Comparison of ENCODE assay signal across 16 mouse cellular contexts in the genomic region with DNA sequence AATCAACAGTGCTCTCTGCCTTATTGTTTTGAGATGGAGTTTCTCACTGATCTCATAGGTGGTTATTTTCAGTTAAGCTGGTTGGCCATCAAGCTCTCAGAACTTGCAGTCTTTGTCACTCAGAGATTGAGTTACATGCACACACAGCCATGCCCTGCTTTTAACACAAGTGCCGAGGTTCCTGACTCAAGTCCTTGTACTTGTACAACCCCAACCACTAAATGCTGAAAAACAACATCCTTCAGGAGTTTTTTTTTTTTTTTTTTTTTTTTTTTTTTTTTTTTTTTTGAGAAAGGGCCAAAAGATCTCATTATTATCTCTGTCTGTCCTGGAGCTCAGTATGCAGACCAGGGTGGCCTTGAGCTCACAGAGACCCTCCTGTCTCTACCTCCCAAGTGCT. TPM values are rescaled to one million over a fixed set of nuclear protein-coding genes. Genes with fewer than 3 reads are reported as not detected.
A peak's percentile ranks its signal among the peaks of the same experiment; 100 is the strongest.
DNase-seq lines count a peak whose midpoint lies in the region; TF ChIP-seq lines count a peak whose summit lies in the region.
"Had no signal": no experiment of that assay in that cellular context is flagged by ENCODE, and none has a peak within 500 bp of the region (broad histone marks: within the 10 kb centered on the region; RNA-seq: fewer than 3 reads in every experiment).

No protein-coding gene starts in this region.

- no peak overlapping the region for H3K4me3 ChIP-seq in gastrocnemius, adult 2 months
- H3K4me3 ChIP-seq in CH12.LX (replicated peaks in 1 of 3; ENCODE audit: low read depth in 2 of 3, low read length in 2 of 3, poor library complexity in 1 of 3) = no peak overlapping the region
- no peak overlapping the region for H3K4me3 ChIP-seq in brown adipose tissue, adult 24 weeks (ENCODE audit: insufficient read depth, low read depth, low read length)
- H3K4me3 ChIP-seq: embryonic facial prominence, embryonic 10.5 days; embryonic facial prominence, embryonic 12.5 days; forebrain, embryonic 13.5 days; forebrain, embryonic 15.5 days had no signal

- H3K9ac ChIP-seq in CH12.LX (ENCODE audit: insufficient read depth, low read depth) = no peak overlapping the region
- H3K9ac ChIP-seq: embryonic facial prominence, embryonic 12.5 days; forebrain, embryonic 13.5 days; forebrain, embryonic 15.5 days; forebrain, postnatal 0 days had no signal

- dilution Hi-C loops in CH12.LX (cut with MboI; ENCODE audit: extremely low pct_ligation_motif_present, extremely low pct_unique_long_range_greater_than_20kb, low sequenced_read_pairs) = no loop called here

- no peaks in the 10 kb centered on the region for H3K9me3 ChIP-seq in CH12.LX (replicated peaks; ENCODE audit: low read length)
- H3K9me3 ChIP-seq: embryonic facial prominence, embryonic 10.5 days; embryonic facial prominence, embryonic 12.5 days; forebrain, embryonic 13.5 days; forebrain, embryonic 15.5 days; G1E had no signal

- no peak for DNase-seq in gastrocnemius, adult 2 months
- no peak for DNase-seq in gastrocnemius, postnatal 25 days
- no peak for DNase-seq in CH12.LX (ENCODE audit: extremely low read depth)
- DNase-seq in cerebellum, adult 11-12 months = no peak
- DNase-seq: cerebellum, adult 11 months; cerebellum, adult 2 months; cerebellum, adult 9-10 months; cerebellum, postnatal 25 days; forebrain, postnatal 0 days had no signal

- no peak for TF ChIP-seq CTCF in gastrocnemius, adult 2 months (IDR thresholded peaks at IDR 0.05)
- TF ChIP-seq CTCF in CH12.LX (conservative IDR thresholded peaks at IDR 0.05 in 1 of 2, IDR thresholded peaks at IDR 0.05 in 1 of 2; ENCODE audit: low read depth in 2 of 2, low read length in 2 of 2) = no peak

- TF ChIP-seq EP300 in CH12.LX (IDR thresholded peaks at IDR 0.05; ENCODE audit: low read length) = no peak

- H3K79me2 ChIP-seq in CH12.LX (replicated peaks; ENCODE audit: control insufficient read depth, extremely low read depth, insufficient read depth, poor library complexity, severe bottlenecking) = no peaks in the 10 kb centered on the region

- no peaks in the 10 kb centered on the region for H3K27me3 ChIP-seq in CH12.LX (replicated peaks)
- H3K27me3 ChIP-seq: embryonic facial prominence, embryonic 12.5 days; forebrain, embryonic 13.5 days; forebrain, embryonic 15.5 days had no signal

- in situ Hi-C loops in CH12.LX (cut with MboI; ENCODE audit: low pct_ligation_motif_present, low pct_unique_long_range_greater_than_20kb, low sequenced_read_pairs) = loop anchor here (10.0 kb wide), 1 partner anchor 145 kb away; no protein-coding TSS in a partner anchor

- intact Hi-C loops in gastrocnemius, adult 2 months (cut with DNase I) = loop anchor here (1.0 to 5.0 kb wide), 2 partner anchors 93 to 160 kb away; no protein-coding TSS in a partner anchor

- H3K36me3 ChIP-seq in CH12.LX (replicated peaks in 1 of 2; ENCODE audit: control insufficient read depth in 1 of 2, insufficient read depth in 1 of 2, low read length in 1 of 2) = no peaks in the 10 kb centered on the region
- H3K36me3 ChIP-seq: embryonic facial prominence, embryonic 10.5 days; embryonic facial prominence, embryonic 12.5 days; forebrain, embryonic 15.5 days; G1E had no signal

- 0 out of 4 replicates have a peak, but pooled peaks cover 0 to 3% of the 10 kb centered on the region in 2 experiments for H3K4me1 ChIP-seq in CH12.LX (ENCODE audit: control insufficient read depth in 1 of 2, insufficient read depth in 2 of 2)
- H3K4me1 ChIP-seq in brown adipose tissue, adult 24 weeks (ENCODE audit: control insufficient read depth, insufficient read depth, insufficient read length, low read length) = peaks cover 13% of the 10 kb centered on the region

- TF ChIP-seq POLR2A in CH12.LX (IDR thresholded peaks at IDR 0.05; ENCODE audit: low read depth, low read length) = no peak

- peak overlapping the region; percentile 53 for H3K27ac ChIP-seq in gastrocnemius, adult 2 months
- H3K27ac ChIP-seq in CH12.LX (ENCODE audit: insufficient read depth, low read depth) = no peak overlapping the region
- H3K27ac ChIP-seq in brown adipose tissue, adult 24 weeks (replicated peaks; ENCODE audit: low read depth, low read length) = 0 out of 2 replicates have a peak overlapping the region, but pooled peaks have one; percentile 23
- H3K27ac ChIP-seq: embryonic facial prominence, embryonic 10.5 days; embryonic facial prominence, embryonic 12.5 days; forebrain, embryonic 13.5 days; forebrain, embryonic 15.5 days had no signal

- no peak for TF ChIP-seq RAD21 in CH12.LX (IDR thresholded peaks at IDR 0.05; ENCODE audit: low read depth, low read length)

- no peak overlapping the region for H3K4me2 ChIP-seq in CH12.LX (ENCODE audit: insufficient read depth, low read depth, poor library complexity, severe bottlenecking)
- H3K4me2 ChIP-seq: embryonic facial prominence, embryonic 12.5 days; forebrain, embryonic 13.5 days; forebrain, embryonic 15.5 days had no signal

TF ChIP-seq in CH12.LX, 34 proteins besides CTCF, POLR2A, EP300 and RAD21:
- no peak for TF ChIP-seq MAX (IDR thresholded peaks at IDR 0.05; ENCODE audit: low read length)
- TF ChIP-seq ZNF384 (IDR thresholded peaks at IDR 0.05; ENCODE audit: low read depth, low read length) = peak; percentile 67

RNA-seq across cellular contexts. Expression of a gene that starts 4.5 kb away (rescaled TPM):
- 10 to 100 TPM in 1 of 2 experiments, 1 to 10 TPM in 1; 7.6 to 12.6 TPM for total RNA-seq in gastrocnemius, adult 2 months (2021)
- 10 to 100 TPM in 1 of 2 experiments, 1 to 10 TPM in 1; 8.6 to 18.1 TPM for total RNA-seq in gastrocnemius, postnatal 25 days (2021)
- 0.04 and 0.17 TPM in 2 replicates for total RNA-seq in CH12.LX (2012; rRNA removed)
- total RNA-seq in CH12.LX (2014; rRNA removed) = not detected in 2 replicates
- polyA plus RNA-seq in CH12.LX (2012; ENCODE audit: insufficient read length, low read depth) = 0.18 and 0.21 TPM in 2 replicates
- polyA plus RNA-seq in brown adipose tissue, adult 24 weeks (2012; ENCODE audit: insufficient read depth, insufficient read length, missing spikeins) = 80.3 and 118 TPM in 2 replicates
- polyA plus RNA-seq: activated CD4-positive, CD25-positive, alpha-beta regulatory T cell, adult 4 months; G1E had no signal

Comparison
In these comparisons a context has a peak if more than half of its experiments do, and no peak if none do; other contexts are left out.
1. RNA of a gene that starts 4.5 kb away (total RNA-seq): 8.6 to 18.1 TPM in gastrocnemius, postnatal 25 days and 7.6 to 12.6 TPM in gastrocnemius, adult 2 months; 0.04 to 0.17 TPM in CH12.LX; every median in the first group is over 4 times any median in the second.